Mouse (Mus musculus) liver, embryonic 14.5 days (tissue): Measurements from ENCODE around the gene Megf11. TPM values are rescaled to one million over a fixed set of nuclear protein-coding genes. Genes with fewer than 3 reads are reported as not detected.

Experiments
- ATAC-seq: fragments of 200-750 bp; cut with Nextera tagmentation; 2 replicates; pipeline ENCODE4 v1.8.0; 2017; ENCODE audit warnings: moderate number of reproducible peaks, mild to moderate bottlenecking, moderate library complexity; ENCODE audit not compliant: insufficient read depth
- DNase-seq, 3 experiments: peaks; one replicate each; pipeline ENCODE4 v3.0.0-alpha.2; 2012 to 2013; ENCODE audit warnings: low read depth in 3 of 3, low spot score in 3 of 3
- H3K27ac ChIP-seq: fragments of 300-500 bp; sonication (generic); 2 replicates; pipeline ENCODE4 v1.5.1; 2014; ENCODE audit warnings: moderate library complexity, mild to moderate bottlenecking, control low read depth, inconsistent platforms
- H3K27me3 ChIP-seq: fragments of 300-500 bp; sonication (generic); 2 replicates; pipeline ENCODE4 v1.6.1; 2014; ENCODE audit warnings: mild to moderate bottlenecking, low read length, moderate library complexity; ENCODE audit not compliant: control insufficient read depth, insufficient read depth
- H3K36me3 ChIP-seq: fragments of 300-500 bp; sonication (generic); replicated peaks from 2 replicates; pipeline ENCODE4 v1.6.1; 2014; ENCODE audit warnings: low read depth; ENCODE audit not compliant: control insufficient read depth, insufficient read depth
- H3K4me1 ChIP-seq, 2 experiments: fragments of 200-500 bp in 1 of 2; fragments of 300-500 bp in 1 of 2; sonication (generic) in 1 of 2; replicated peaks; 2 replicates each; pipeline ENCODE4 v1.6.1; 2012 to 2014; ENCODE audit warnings: antibody characterized with exemption in 1 of 2, inconsistent platforms in 1 of 2, low read length in 1 of 2; ENCODE audit not compliant: control insufficient read depth in 2 of 2, insufficient read depth in 2 of 2
- H3K4me2 ChIP-seq: fragments of 300-500 bp; sonication (generic); 2 replicates; pipeline ENCODE4 v1.6.1; 2014; ENCODE audit warnings: low read depth, mild to moderate bottlenecking, control low read depth, moderate library complexity
- H3K4me3 ChIP-seq, 2 experiments: fragments of 200-500 bp in 1 of 2; fragments of 300-500 bp in 1 of 2; sonication (generic) in 1 of 2; 2 replicates each; pipeline ENCODE4 v1.5.1; 2012 to 2014; ENCODE audit warnings: low read depth in 2 of 2, low read length in 2 of 2, mild to moderate bottlenecking in 2 of 2, control low read depth in 1 of 2, inconsistent platforms in 1 of 2, moderate library complexity in 1 of 2; ENCODE audit not compliant: insufficient read depth in 1 of 2
- H3K9ac ChIP-seq: fragments of 300-500 bp; sonication (generic); replicated peaks from 2 replicates; pipeline ENCODE4 v1.6.1; 2014; ENCODE audit warnings: mild to moderate bottlenecking, control low read depth, moderate library complexity
- H3K9me3 ChIP-seq: fragments of 300-500 bp; sonication (generic); 2 replicates; pipeline ENCODE4 v1.6.1; 2016; ENCODE audit warnings: low read length, mixed read lengths; ENCODE audit not compliant: control insufficient read depth
- CTCF ChIP-seq: IDR thresholded peaks from 2 replicates; pipeline ENCODE4 v1.5.1; 2016; ENCODE audit warnings: antibody characterized with exemption, low read depth, control low read depth
- EP300 ChIP-seq: IDR thresholded peaks from 2 replicates; pipeline ENCODE4 v1.6.1; 2016; ENCODE audit warnings: antibody characterized with exemption, low read depth
- WGBS: fragments of 180-500 bp; shearing (Covaris S2); extraction: QIAGEN DNeasy Blood & Tissue Kit; methylation state at CpG from one replicate; pipeline ENCODE4 v1.1.7; 2014; ENCODE audit not compliant: insufficient replicate concordance; 5-methylcytosine and 5-hydroxymethylcytosine counted together
- polyA plus RNA-seq, 2 experiments: library from polyadenylated mRNA; depleted of rRNA in 1 of 2; stranded (reverse) in 1 of 2; unstranded in 1 of 2; fragments of >200 nt; fragmentation: Nextera tagmentation in 1 of 2; extraction: Ambion mirVana in 1 of 2; gene quantifications; 2 replicates each; pipeline versions ENCODE4 v1.2.1 to v1.2.3; 2012 to 2014

Megf11 gene
- polyA plus RNA-seq, 2 experiments: 0.18 to 0.28 TPM

- H3K4me2 ChIP-seq: no peak overlapping the region
- no peaks in the 10 kb centered on the region for H3K9me3 ChIP-seq
- no peaks in the 10 kb centered on the region for H3K4me1 ChIP-seq
- no peak overlapping the region for H3K9ac ChIP-seq
- ATAC-seq: no peak
- DNase-seq: no peak
- no peaks in the 10 kb centered on the region for H3K36me3 ChIP-seq
- TF ChIP-seq CTCF: no peak
- no peak for TF ChIP-seq EP300
- no peaks in the 10 kb centered on the region for H3K27me3 ChIP-seq
- H3K27ac ChIP-seq: no peak overlapping the region
- no peak overlapping the region for H3K4me3 ChIP-seq
- WGBS: 33% methylated on average over 2 of the region's 2 CpGs
Measured at GRCm38 (mm10) chr9:64652138-64652537, 266.7 kb downstream of the Megf11 start.

DNA sequence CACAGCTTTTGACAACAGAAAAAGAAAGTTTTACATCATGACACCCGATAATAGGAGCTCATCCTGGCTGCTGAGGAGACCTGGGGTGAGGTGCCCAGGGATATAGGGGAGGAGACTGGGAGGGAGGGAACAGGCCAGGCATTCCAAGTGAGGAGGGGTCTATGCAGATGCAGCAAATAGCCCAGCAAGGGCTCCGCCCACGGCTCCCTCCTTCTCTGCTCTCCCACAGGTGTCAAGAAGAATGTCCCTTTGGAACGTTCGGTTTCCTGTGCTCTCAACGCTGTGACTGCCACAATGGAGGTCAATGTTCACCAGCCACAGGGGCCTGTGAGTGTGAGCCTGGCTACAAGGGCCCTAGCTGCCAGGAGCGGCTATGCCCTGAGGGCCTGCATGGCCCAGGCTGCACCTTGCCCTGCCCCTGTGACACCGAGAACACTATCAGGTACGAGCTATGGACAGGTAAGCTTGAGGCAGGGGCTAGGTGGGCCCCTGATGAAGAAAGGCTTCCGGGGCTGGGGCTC is 267.5 kb downstream of the Megf11 start:
- TF ChIP-seq EP300 (no peak), CTCF (no peak)
- Histone ChIP-seq H3K36me3 (no peaks in the 10 kb centered on the region), H3K27ac (no peak overlapping the region), H3K4me3 (no peak overlapping the region), H3K27me3 (no peaks in the 10 kb centered on the region), H3K4me1 (no peaks in the 10 kb centered on the region), H3K4me2 (no peak overlapping the region), H3K9ac (no peak overlapping the region), H3K9me3 (no peaks in the 10 kb centered on the region)
- DNase-seq (no peak), ATAC-seq (no peak)
- WGBS: 47% methylated on average over 10 of the region's 10 CpGs

- H3K9ac ChIP-seq: no peak overlapping the region
- no peaks in the 10 kb centered on the region for H3K27me3 ChIP-seq
- no peaks in the 10 kb centered on the region for H3K36me3 ChIP-seq
- no peaks in the 10 kb centered on the region for H3K9me3 ChIP-seq
- TF ChIP-seq CTCF (no peak), EP300 (no peak)
- DNase-seq (no peak), ATAC-seq (no peak)
- 77% methylated on average over 10 of the region's 10 CpGs for WGBS
- no peak overlapping the region for H3K4me3 ChIP-seq
- H3K27ac ChIP-seq: no peak overlapping the region
- no peaks in the 10 kb centered on the region for H3K4me1 ChIP-seq
- H3K4me2 ChIP-seq: no peak overlapping the region
Measured at GRCm38 (mm10) chr9:64654723-64655122, 269.3 kb downstream of the Megf11 start.

- H3K9me3 ChIP-seq: no peaks in the 10 kb centered on the region
- DNase-seq (no peak), ATAC-seq (no peak)
- H3K9ac ChIP-seq: no peak overlapping the region
- no peak overlapping the region for H3K27ac ChIP-seq
- no peaks in the 10 kb centered on the region for H3K4me1 ChIP-seq
- no peak for TF ChIP-seq CTCF
- TF ChIP-seq EP300: no peak
- WGBS: 69% methylated on average over 5 of the region's 5 CpGs
- H3K27me3 ChIP-seq: no peaks in the 10 kb centered on the region
- H3K4me2 ChIP-seq: no peak overlapping the region
- H3K36me3 ChIP-seq: no peaks in the 10 kb centered on the region
- H3K4me3 ChIP-seq: no peak overlapping the region
Measured at GRCm38 (mm10) chr9:64656613-64657012, 271.2 kb downstream of the Megf11 start.

DNA sequence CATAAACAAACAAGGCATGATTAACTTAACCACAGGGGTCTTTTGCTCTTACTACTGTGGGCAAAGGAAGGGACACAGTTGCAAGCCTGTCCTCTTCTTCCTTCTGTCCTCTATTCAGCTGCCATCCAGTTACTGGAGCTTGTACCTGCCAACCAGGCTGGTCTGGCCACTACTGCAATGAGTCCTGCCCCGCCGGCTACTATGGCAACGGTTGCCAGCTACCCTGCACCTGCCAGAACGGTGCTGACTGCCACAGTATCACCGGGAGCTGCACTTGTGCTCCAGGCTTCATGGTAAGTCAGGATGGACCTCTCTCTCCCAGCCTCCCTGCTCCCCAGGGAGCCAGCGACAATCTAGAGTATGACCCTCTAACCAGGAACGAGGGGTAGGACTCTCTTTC is 274.8 kb downstream of the Megf11 start:
- no peak for ATAC-seq
- no peak overlapping the region for H3K27ac ChIP-seq
- H3K4me3 ChIP-seq: no peak overlapping the region
- WGBS: 65% methylated on average over 7 of the region's 7 CpGs
- no peak overlapping the region for H3K9ac ChIP-seq
- H3K27me3 ChIP-seq: no peaks in the 10 kb centered on the region
- H3K4me2 ChIP-seq: no peak overlapping the region
- H3K9me3 ChIP-seq: no peaks in the 10 kb centered on the region
- TF ChIP-seq EP300 (no peak), CTCF (no peak)
- no peaks in the 10 kb centered on the region for H3K4me1 ChIP-seq
- no peak for DNase-seq
- H3K36me3 ChIP-seq: no peaks in the 10 kb centered on the region
